Comparison of ENCODE assay signal across 8 mouse cellular contexts in genomic region chr5:139483171-139483848, GRCm38 (mm10). TPM values are rescaled to one million over a fixed set of nuclear protein-coding genes. Genes with fewer than 3 reads are reported as not detected.
A peak's percentile ranks its signal among the peaks of the same experiment; 100 is the strongest.
DNase-seq lines count a peak whose midpoint lies in the region; ATAC-seq lines count a peak whose summit lies in the region.

No protein-coding gene starts in this region.

- no peaks in the 10 kb centered on the region for H3K27me3 ChIP-seq in heart, embryonic 14.5 days (ENCODE audit: control insufficient read depth, insufficient read depth, low read length)
- H3K27me3 ChIP-seq in midbrain, embryonic 13.5 days, result no peaks in the 10 kb centered on the region

- peaks cover 2 to 8% of the 10 kb centered on the region in 2 experiments for H3K4me1 ChIP-seq in heart, embryonic 14.5 days (ENCODE audit: control insufficient read depth in 2 of 2, insufficient read depth in 2 of 2, low read length in 2 of 2)
- H3K4me1 ChIP-seq in midbrain, embryonic 13.5 days (replicated peaks), result peaks cover 20% of the 10 kb centered on the region

- peaks cover 43% of the 10 kb centered on the region for H3K36me3 ChIP-seq in heart, embryonic 14.5 days (ENCODE audit: control insufficient read depth, insufficient read depth, low read length)
- peaks cover 38% of the 10 kb centered on the region for H3K36me3 ChIP-seq in midbrain, embryonic 13.5 days

- WGBS in heart, embryonic 14.5 days, result 56% methylated on average over 14 of the region's 14 CpGs
- 70% methylated on average over 14 of the region's 14 CpGs for WGBS in midbrain, embryonic 13.5 days

- H3K9ac ChIP-seq in heart, embryonic 14.5 days (ENCODE audit: low read length), result peak overlapping the region; percentile 82
- peak overlapping the region; percentile 85; the same call in 1 of the 2 replicates for H3K9ac ChIP-seq in midbrain, embryonic 13.5 days (replicated peaks)

- H3K27ac ChIP-seq in heart, embryonic 14.5 days (replicated peaks in 1 of 2; ENCODE audit: control insufficient read depth in 1 of 2, insufficient read depth in 1 of 2, low read depth in 2 of 2, low read length in 2 of 2), result no peak overlapping the region
- no peak overlapping the region for H3K27ac ChIP-seq in midbrain, embryonic 13.5 days

- intact Hi-C loops in heart, postnatal 36 days (cut with DNase I), result loop anchor here (5.0 kb wide), 2 partner anchors 121 to 141 kb away; no protein-coding TSS in a partner anchor

- H3K4me2 ChIP-seq in heart, embryonic 14.5 days (ENCODE audit: low read length), result peak overlapping the region; percentile 94
- peak overlapping the region; percentile 89 for H3K4me2 ChIP-seq in midbrain, embryonic 13.5 days (replicated peaks)

- H3K4me3 ChIP-seq in heart, embryonic 14.5 days (ENCODE audit: control insufficient read depth in 1 of 2, insufficient read depth in 1 of 2, low read depth in 1 of 2, low read length in 2 of 2), result peak overlapping the region; percentile 90 to 93
- peak overlapping the region; percentile 97 for H3K4me3 ChIP-seq in midbrain, embryonic 13.5 days (replicated peaks)

- no peak for DNase-seq in heart, postnatal 36 days
- DNase-seq in adrenal gland, postnatal 4 days (ENCODE audit: low spot score in 2 of 2), result no peak
- no peak for DNase-seq in cerebellum, adult 18-20 months
- DNase-seq in adipocyte (ENCODE audit: low spot score), result no peak

- H3K9me3 ChIP-seq in heart, embryonic 14.5 days (ENCODE audit: control insufficient read depth, low read length), result peaks cover 3% of the 10 kb centered on the region; the same call in 1 of the 2 replicates
- peaks cover 11% of the 10 kb centered on the region for H3K9me3 ChIP-seq in midbrain, embryonic 13.5 days

- no peak for ATAC-seq in heart, embryonic 14.5 days (ENCODE audit: insufficient number of reproducible peaks, insufficient read depth, low FRiP score, low read depth)
- ATAC-seq in activated CD4-positive, CD25-positive, alpha-beta regulatory T cell, adult 4 months, result peak; percentile 5
- peak; percentile 6 for ATAC-seq in inflammation-experienced regulatory T-cells, adult 6 months
- ATAC-seq in midbrain, embryonic 13.5 days, result no peak

RNA-seq across cellular contexts. Expression of gene Zfand2a, which starts 1.0 kb away (rescaled TPM):
- 5.9 and 7.0 TPM in 2 replicates for polyA plus RNA-seq in heart, embryonic 14.5 days (2014; fragmentation: Nextera tagmentation; extraction: Ambion mirVana)
- 10 to 100 TPM; 14.0 to 17.9 TPM for total RNA-seq in heart, postnatal 36 days (2021)
- polyA plus RNA-seq in activated CD4-positive, CD25-positive, alpha-beta regulatory T cell, adult 4 months (2017; shearing (Covaris generic)), result 1 to 10 TPM; 6.2 to 6.9 TPM
- 10 to 100 TPM in 1 of 3 experiments, 1 to 10 TPM in 2; 8.1 to 10.3 (median 9.2) TPM for polyA plus RNA-seq in inflammation-experienced regulatory T-cells, adult 6 months (2017; shearing (Covaris generic))
- 12.7 and 13.9 TPM in 2 replicates for polyA plus RNA-seq in midbrain, embryonic 13.5 days (2015; fragmentation: Nextera tagmentation; extraction: Ambion mirVana)
- total RNA-seq in adrenal gland, postnatal 4 days (2021), result 10 to 100 TPM; 26.7 to 29.7 TPM

RNA-seq across cellular contexts. Expression of gene 3110082I17Rik, which starts 23.0 kb away (rescaled TPM):
- 15.4 and 17.0 TPM in 2 replicates for polyA plus RNA-seq in heart, embryonic 14.5 days (2014; fragmentation: Nextera tagmentation; extraction: Ambion mirVana)
- 1 to 10 TPM; 4.7 to 5.5 TPM for total RNA-seq in heart, postnatal 36 days (2021)
- 1 to 10 TPM; 7.1 to 7.5 TPM for polyA plus RNA-seq in activated CD4-positive, CD25-positive, alpha-beta regulatory T cell, adult 4 months (2017; shearing (Covaris generic))
- 1 to 10 TPM; 4.6 to 5.6 (median 5.2) TPM for polyA plus RNA-seq in inflammation-experienced regulatory T-cells, adult 6 months (2017; shearing (Covaris generic))
- 17.3 and 19.5 TPM in 2 replicates for polyA plus RNA-seq in midbrain, embryonic 13.5 days (2015; fragmentation: Nextera tagmentation; extraction: Ambion mirVana)
- 10 to 100 TPM; 18.8 to 19.7 TPM for total RNA-seq in adrenal gland, postnatal 4 days (2021)

RNA-seq across cellular contexts. Expression of gene Uncx, which starts 60.0 kb away (rescaled TPM):
- polyA plus RNA-seq in heart, embryonic 14.5 days (2014; fragmentation: Nextera tagmentation; extraction: Ambion mirVana), result not detected in 2 replicates
- not detected for total RNA-seq in heart, postnatal 36 days (2021)
- not detected for polyA plus RNA-seq in activated CD4-positive, CD25-positive, alpha-beta regulatory T cell, adult 4 months (2017; shearing (Covaris generic))
- not detected for polyA plus RNA-seq in inflammation-experienced regulatory T-cells, adult 6 months (2017; shearing (Covaris generic))
- polyA plus RNA-seq in midbrain, embryonic 13.5 days (2015; fragmentation: Nextera tagmentation; extraction: Ambion mirVana), result 48.5 and 58.7 TPM in 2 replicates
- total RNA-seq in adrenal gland, postnatal 4 days (2021), result 1 to 10 TPM in 1 of 2 experiments, under 1 TPM in 1; 0.42 to 3.8 TPM

Comparison
In these comparisons a context has a peak if more than half of its experiments do, and no peak if none do; other contexts are left out.
1. ATAC-seq: peak in activated CD4-positive, CD25-positive, alpha-beta regulatory T cell, adult 4 months (single experiment) and inflammation-experienced regulatory T-cells, adult 6 months (single experiment); none in heart, embryonic 14.5 days (single experiment) and midbrain, embryonic 13.5 days (single experiment).
2. RNA of gene Uncx, which starts 60.0 kb away (polyA plus RNA-seq): 48.5 to 58.7 TPM in midbrain, embryonic 13.5 days; not detected in heart, embryonic 14.5 days, not detected in activated CD4-positive, CD25-positive, alpha-beta regulatory T cell, adult 4 months and not detected in inflammation-experienced regulatory T-cells, adult 6 months; every median in the first group is over 10 times any median in the second.